Mouse (Mus musculus) thymus, adult 2 months (tissue): Measurements from ENCODE around the gene Riiad1.

ENCODE experiments used
- CTCF ChIP-seq: fragments of 200-500 bp; IDR thresholded peaks from 2 replicates; pipeline ENCODE4 v1.5.1; 2012; ENCODE audit warnings: mild to moderate bottlenecking, control low read depth, low read length, moderate library complexity, borderline replicate concordance; ENCODE audit not compliant: control insufficient read depth, poor library complexity, insufficient read depth; ENCODE audit errors: extremely low read depth
- POLR2A ChIP-seq: fragments of 200-500 bp; IDR thresholded peaks from 2 replicates; pipeline ENCODE4 v1.6.1; 2012; ENCODE audit warnings: mild to moderate bottlenecking, low read length, control low read depth, moderate library complexity; ENCODE audit not compliant: control insufficient read depth, poor library complexity, insufficient read depth; ENCODE audit errors: extremely low read depth

DNA sequence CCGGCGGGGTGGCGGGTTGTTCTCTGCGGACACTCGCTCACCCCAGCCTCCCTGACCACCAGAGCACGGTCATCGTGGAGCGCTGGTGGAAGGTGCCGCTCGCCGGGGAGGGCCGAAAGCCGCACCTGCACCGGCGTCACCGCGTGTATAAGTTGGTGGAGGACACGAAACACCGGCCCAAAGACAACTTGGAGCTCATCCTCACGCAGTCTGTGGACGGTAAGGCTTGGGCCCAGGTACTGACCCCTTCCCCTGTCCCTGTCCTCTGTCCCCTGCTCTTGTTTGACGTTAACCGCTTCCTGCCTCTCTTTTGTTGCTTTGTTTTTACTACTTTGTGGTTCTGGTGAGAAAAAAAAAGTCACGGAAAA, 36.6 kb downstream of the Riiad1 start, which contains the start of gene Oaz3:
- TF ChIP-seq POLR2A (no peak), CTCF (no peak)
